Mouse (Mus musculus) megakaryocyte, embryonic 14.5 days (primary cell): ENCODE measurements around the gene Tnk1.

Source experiments
- FLI1 ChIP-seq: IDR thresholded peaks from 2 replicates; pipeline ENCODE4 v1.6.1; 2012; ENCODE audit warnings: low read length, inconsistent platforms, mixed read lengths
- GATA1 ChIP-seq: IDR thresholded peaks from 3 replicates; pipeline ENCODE4 v1.6.1; 2012; ENCODE audit warnings: mixed read lengths, low read length, inconsistent platforms, borderline replicate concordance

- no peak for TF ChIP-seq GATA1
- no peak for TF ChIP-seq FLI1
These were observed 24.5 kb upstream of the Tnk1 start for GRCm38 (mm10) chr11:69883066-69883465.
